Mouse (Mus musculus): ENCODE data around the gene Cxcr1.
"Not testable (repeated sequence)": the region's sequence is repeated elsewhere in the genome, so short reads cannot be mapped to it uniquely, and the experiment has no call there.

Gene Cxcr1

GRCm38 (mm10) chr1:74195961-74196360, 1.5 kb upstream of the Cxcr1 start:
- no peak for DNase-seq

DNA sequence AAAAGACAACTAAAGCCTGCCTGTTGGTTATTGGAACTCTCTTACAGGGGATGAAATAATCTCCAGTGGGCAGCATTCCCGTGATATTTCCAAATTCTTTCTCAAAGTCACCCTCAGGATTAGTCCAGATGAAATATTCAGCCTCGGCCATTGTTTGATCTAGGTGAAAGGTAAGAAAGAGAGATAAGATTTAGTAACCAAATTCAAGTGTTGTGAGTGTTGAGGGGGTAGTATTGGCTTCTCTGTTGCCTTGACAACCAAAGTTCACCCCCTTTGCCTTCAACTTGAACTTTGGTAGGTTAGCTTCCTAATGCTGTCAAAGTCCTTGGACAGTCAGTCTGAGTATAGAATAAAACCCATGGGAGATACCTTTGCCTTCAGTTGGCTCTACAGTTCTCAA, 1.7 kb downstream of the Cxcr1 start:
- no peak for DNase-seq

- DNase-seq, result no peak
Observed at GRCm38 (mm10) chr1:74190471-74190870, 4.0 kb downstream of the Cxcr1 start.

- no peak for DNase-seq
Observed at GRCm38 (mm10) chr1:74183006-74183405, 11.4 kb downstream of the Cxcr1 start.

DNA sequence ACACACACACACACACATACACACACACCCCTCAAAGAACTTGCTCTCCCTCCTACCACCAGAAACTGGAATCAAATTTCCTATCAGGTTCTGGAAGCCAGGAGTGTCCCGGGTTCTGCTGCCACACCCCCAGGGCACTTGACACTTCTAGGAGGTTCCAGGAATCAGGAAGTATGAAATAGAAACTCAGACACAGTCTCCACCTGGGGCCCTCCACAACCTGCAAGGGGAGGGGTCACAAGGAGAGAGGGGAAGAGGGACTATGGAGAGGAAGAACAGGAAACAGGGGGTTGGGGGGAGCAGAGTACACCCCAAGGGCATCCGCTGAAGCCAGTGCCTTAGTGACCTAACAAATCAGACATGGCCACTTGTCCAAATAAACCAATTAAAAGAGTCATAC, 13.0 kb downstream of the Cxcr1 start:
- no peak for DNase-seq

DNA sequence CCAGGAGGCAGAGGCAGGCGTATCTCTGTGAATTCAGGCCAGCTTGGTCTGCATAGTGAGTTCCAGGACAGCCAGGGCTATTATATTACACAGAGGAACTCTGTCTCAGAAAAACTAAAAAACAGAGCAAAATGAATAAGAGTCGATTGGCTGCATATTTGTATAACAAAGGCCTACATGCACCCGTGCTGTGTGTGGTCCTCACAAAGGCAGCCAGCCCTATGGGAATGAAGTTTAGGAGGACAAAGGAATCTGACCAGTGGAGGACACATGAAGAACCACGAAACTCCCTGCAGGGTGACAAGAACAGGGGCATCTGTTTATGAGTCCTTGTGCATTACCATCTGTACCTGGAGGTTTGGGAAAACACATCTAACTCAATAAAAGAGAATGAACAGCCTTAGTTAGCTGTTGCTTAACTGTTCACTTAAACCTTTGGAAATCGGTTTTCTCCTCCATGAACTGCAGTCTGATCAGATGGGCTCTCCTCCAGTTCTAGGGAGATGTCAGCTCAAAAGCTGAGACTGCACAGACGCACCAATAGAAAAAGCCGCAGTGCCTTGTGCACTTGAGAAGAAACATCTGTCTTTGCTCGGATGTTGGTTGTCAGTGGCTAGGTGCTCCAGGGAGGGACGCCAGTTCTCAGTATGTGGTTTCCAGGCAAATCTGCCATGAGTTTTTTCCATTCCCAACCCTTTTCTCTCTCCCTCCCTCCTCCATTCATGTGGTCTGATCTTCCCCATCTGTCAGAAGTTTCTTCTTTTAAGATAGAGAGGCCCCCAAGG, 14.6 kb downstream of the Cxcr1 start:
- DNase-seq, result no peak

DNA sequence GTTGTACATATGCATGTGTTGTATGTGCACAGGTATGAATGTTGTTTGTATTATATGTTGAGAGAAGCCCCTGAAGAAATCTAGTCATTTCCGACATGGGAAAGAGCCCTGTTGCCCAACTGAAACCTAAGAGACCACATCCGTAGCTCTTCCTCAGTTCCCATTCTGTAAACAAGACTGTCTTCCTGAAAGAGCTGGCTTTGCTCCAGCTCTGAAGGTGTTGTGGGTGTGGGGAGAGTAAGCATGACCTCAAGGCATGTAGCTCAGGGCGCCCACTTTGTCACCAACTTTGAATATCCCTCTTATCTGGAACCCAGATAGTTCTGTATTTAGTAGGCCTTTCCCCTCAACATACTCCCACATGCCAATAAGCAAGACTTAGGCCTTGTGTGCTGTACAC, 15.8 kb downstream of the Cxcr1 start:
- no peak for DNase-seq

- no peak for DNase-seq
Observed at GRCm38 (mm10) chr1:74175731-74176130, 18.7 kb downstream of the Cxcr1 start.

DNA sequence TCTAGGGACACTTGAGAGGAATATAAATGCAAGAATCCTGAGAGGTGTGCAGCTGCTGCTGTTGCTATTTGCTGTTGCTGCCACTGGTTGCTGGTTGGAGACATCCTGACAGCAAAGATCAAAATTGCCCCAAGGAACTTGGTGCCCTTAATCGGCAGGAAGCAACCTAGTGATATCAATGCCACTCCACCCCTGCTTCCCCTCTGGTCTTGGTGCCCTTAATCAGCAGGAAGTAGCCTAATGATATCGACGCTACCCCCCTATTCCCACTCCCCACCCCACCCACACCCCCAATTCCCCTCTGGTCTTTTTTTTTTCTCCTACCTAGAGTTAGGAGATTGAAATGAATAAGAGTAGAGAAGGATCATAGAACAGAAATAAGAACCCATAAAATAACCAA, 21.7 kb downstream of the Cxcr1 start:
- no peak for DNase-seq

- DNase-seq, result no peak
Observed at GRCm38 (mm10) chr1:74169721-74170120, 24.7 kb downstream of the Cxcr1 start.

GRCm38 (mm10) chr1:74167136-74167535, 27.3 kb downstream of the Cxcr1 start:
- no peak for DNase-seq

GRCm38 (mm10) chr1:74160036-74160435, 34.4 kb downstream of the Cxcr1 start:
- no peak for DNase-seq

DNA sequence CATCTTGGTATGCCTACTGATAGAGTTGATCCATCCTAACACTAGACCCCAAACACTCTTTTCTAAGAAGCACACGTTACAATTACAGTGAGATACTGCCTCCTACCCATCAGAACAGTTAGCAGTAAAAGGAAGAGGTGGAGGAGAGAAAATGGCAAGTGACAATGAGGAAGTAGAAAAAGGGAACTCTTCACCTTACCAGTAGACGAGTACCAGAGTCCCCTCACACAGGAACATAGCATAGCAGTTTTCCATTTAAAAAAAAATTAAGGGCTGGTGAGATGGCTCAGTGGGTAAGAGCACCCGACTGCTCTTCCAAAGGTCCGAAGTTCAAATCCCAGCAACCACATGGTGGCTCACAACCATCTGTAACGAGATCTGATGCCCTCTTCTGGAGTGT, 34.8 kb downstream of the Cxcr1 start:
- not testable (repeated sequence) for DNase-seq

DNA sequence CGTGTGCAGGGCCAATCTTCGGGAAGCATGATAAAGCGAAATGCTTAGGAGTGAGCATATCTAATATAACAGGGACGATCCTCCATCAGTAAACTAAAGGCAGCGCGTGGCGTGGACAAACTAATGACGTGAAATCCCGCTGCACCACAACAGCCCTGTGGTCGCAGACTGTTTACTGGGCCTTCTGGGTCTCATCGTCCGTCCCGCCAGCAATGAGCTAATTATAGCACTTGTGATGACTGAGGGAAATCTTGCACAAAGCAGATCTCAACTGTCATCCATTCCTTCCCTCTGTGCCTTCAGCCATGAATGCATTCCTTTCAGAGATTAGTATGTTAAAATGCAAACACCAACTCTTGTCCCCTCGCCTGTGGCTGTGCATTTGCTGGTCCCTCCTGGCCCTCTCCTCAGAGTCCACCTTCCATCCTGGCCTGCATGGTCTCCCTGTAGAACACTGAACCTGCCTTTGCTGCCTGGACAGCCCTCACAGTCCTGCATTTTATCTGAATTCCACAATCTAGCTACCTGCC, 38.0 kb downstream of the Cxcr1 start:
- no peak for DNase-seq

DNA sequence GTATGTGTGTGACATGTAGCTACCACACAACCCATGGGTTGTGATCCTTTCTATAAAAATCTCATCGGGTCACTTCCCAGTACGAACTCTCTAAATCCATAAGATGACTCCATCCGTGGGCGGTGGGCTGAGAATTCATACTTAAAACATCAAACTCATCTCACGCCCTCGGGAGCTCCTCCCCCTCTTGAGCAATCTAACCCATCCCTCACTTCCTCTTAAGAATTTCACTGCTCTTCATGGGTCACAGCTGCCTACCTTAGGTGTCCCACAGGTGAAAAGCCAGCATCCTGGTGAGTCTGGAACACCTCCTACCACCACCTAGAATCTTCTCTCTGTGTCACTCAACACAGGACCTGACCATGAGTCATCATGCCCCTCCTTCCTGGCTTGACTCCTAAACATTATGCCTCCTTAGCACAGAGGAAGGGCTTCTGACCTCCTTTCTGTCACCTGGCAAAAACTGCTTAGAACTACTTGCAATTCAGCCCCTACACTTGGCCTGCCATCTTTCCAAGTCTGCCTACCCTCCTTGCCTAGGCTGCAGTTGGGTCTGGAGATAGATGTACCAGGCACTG, 38.9 kb downstream of the Cxcr1 start:
- no peak for DNase-seq

DNA sequence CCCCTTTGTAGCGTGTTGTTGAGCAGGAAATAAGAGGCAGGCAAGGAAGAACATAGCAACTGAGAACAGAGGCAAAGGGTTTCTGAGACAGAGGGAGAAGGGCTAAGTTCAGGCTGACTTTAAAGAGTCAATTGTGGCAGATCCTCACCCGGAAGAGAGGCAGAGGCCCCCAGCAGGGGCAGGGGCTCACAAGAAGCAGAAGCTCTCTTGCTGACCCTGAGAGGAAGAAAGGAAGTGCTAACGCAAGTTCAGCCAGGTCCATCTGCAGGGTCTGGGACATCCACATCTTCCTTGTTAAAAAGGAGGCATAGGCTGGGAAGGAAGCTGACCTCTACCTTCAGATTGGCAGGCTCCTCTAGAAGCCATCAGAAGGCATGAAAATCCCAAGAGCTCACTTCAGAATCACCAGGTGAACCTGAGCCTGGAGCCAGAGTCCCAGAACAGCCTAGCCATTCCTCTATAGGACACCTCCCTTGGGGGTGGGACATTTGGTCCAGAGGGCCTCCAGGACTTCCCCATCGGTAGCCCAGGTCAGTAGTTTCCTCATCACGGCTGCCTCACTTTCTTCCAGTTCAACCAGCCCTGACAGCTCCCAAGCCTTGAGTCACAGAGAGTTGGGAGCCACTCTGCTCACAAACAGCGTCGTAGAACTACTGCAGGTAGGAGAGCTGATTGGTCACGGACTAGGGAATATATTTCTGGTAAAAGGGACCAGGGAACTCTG, 40.8 kb downstream of the Cxcr1 start, which contains the start of gene Cxcr2:
Gene Cxcr2 (plus strand): TSS at position 529 of the 724 bp plus-strand sequence.
- no peak for DNase-seq

DNA sequence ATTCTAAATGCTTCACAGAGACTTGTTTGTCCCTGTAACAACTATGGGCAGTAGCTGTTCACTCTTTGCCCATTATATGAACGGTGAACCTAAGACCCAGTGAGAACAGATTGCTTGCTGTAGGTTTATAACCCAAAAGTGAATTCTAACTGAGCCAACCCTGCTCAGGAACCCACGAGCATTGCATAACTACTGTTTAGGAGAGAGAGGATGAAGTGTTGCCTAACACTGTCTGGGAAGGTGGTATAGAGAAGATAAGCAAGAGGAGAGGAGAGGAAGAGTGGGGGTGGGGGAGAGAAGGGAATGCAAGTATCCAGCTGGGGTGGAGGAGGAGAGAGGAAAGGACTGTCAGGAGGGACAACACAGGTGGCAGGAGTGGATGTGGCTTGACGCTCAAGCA, 43.3 kb downstream of the Cxcr1 start:
- no peak for DNase-seq

GRCm38 (mm10) chr1:74150101-74150500, 44.3 kb downstream of the Cxcr1 start:
- no peak for DNase-seq

DNA sequence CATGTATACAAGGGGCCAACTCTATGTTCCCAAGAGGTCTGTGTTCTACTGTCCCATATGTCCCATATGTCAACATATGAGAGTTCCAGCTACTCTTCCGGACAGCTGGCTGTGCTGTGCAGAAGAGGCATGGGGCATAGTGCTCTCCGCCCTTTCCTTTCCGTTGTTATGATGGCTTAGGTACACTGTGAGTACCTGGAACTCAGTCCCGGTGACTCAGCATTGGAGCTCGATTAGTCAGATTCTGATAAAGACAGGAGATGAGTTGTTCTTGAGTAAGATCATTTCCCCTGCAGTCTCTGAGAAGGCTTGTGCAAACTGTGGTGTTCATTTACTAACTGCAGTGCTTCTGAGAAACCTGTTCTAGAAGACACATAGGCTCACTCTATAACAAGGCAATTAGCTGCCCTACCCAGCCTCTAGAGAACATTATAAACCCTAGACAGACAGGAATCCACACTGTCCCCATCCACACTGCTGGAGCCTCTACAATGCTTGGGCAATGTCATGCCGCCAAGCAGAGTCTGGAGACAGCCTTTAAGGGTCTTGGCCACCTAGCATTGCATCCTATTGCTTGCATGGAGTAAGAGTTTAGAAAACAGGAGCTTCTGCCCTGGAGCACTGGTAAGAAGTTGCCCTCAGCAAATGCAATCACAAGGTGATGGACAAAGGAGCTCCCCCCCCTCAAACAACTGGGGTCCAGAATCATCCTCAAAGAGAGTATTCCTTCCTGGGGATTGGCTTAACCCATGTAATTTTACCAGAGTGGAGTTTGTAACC, 45.1 kb downstream of the Cxcr1 start:
- DNase-seq, result no peak
